Mouse (Mus musculus) cerebellum, postnatal 10 days (tissue): ENCODE data around the gene Spen.
"Not testable (repeated sequence)": the region's sequence is repeated elsewhere in the genome, so short reads cannot be mapped to it uniquely, and the experiment has no call there.

ENCODE experiments used
- DNase-seq, 2 experiments: peaks; one replicate each; pipeline ENCODE4 v3.0.0; 2021; ENCODE audit warnings: mixed read lengths in 2 of 2

The Spen gene

DNA sequence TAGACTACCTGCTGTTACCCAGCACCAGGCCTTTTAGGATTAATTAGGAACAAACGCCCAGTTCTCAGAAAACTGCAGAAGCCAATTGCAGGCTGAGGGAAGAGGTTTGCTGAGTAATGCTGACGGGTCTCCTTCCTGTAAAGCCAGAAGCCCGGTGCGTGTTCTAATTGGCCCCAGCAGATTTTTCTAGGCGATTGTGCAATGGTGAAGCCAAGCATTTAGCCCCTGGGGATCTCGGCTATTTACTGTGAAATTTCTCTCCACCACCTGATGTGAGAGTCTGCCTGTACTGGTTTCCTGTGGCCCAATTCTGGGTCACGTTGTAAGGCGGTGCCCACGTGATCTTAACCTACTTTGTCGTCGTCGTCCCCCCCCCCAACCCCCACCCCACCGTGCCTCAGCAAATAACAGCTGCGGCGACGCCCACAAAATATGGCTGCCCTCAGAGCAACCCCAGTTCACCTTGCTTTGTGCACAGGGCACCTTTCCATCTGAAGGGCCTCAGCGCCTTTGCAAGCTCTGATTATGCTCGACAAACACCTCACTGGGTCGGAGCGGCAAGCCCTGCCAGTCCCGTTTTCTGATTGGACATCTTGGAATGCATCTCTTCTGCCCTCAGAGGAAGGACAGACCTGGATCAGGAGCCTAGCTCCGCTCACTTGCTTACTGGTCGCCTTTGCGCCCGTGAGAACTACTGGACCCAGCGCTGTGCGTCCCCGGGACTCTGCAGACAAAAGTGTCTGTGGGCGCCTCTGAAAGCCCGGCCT lies 20.9 kb upstream of the Spen start:
- DNase-seq, result peak; percentile 78 to 83

- DNase-seq, result peak; percentile 28 to 30
Observed at GRCm38 (mm10) chr4:141558658-141559057, 20.3 kb upstream of the Spen start.

DNA sequence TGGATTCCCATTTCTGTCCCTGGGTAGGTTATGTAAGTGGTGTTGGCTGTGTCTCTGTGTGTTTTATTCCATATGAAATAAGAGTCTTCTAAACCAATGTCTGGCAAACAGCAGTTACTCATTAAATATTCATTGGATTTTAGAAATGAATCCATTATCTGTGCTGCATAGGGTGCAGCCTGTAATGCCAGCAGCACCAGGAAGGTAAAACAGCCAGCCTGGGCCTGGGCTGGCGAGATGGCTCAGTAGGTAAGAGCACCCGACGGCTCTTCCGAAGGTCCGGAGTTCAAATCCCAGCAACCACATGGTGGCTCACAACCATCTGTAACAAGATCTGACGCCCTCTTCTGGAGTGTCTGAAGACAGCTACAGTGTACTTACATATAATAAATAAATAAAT lies 17.8 kb upstream of the Spen start:
- not testable (repeated sequence) for DNase-seq

- not testable (repeated sequence) for DNase-seq
Observed at GRCm38 (mm10) chr4:141554255-141554865, 16.0 kb upstream of the Spen start.

- no peak for DNase-seq
Observed at GRCm38 (mm10) chr4:141552484-141552883, 14.1 kb upstream of the Spen start.

GRCm38 (mm10) chr4:141547299-141547698 lies 8.9 kb upstream of the Spen start:
- DNase-seq, result peak in 1 of 2 experiments; percentile 40

- peak; percentile 91 to 93 for DNase-seq
Observed at GRCm38 (mm10) chr4:141546334-141547200, 8.2 kb upstream of the Spen start.

GRCm38 (mm10) chr4:141545743-141546333 lies 7.4 kb upstream of the Spen start:
- DNase-seq, result peak; percentile 99 to 100

GRCm38 (mm10) chr4:141545071-141545742 lies 6.8 kb upstream of the Spen start:
- peak; percentile 84 to 85 for DNase-seq

- no peak for DNase-seq
Observed at GRCm38 (mm10) chr4:141544536-141544935, 6.1 kb upstream of the Spen start.

DNA sequence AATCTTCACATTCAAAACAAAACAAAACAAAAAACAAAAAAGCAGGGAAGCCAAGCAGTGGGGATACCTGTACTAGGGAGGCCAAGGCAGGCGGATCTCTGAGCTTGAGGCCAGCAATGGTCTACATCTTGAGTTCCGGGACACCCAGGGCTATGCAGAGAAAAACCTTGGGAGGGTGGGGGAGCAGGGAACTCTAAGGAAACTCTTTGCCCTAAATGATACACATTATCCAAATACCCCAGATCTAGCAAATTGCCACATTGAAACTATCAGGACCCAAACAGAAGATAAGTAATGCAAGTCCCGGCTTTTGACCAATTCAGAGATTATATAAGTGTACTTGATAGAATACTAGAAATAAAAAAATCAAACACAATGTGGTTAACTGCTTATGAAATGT lies 5.2 kb upstream of the Spen start:
- no peak for DNase-seq

DNA sequence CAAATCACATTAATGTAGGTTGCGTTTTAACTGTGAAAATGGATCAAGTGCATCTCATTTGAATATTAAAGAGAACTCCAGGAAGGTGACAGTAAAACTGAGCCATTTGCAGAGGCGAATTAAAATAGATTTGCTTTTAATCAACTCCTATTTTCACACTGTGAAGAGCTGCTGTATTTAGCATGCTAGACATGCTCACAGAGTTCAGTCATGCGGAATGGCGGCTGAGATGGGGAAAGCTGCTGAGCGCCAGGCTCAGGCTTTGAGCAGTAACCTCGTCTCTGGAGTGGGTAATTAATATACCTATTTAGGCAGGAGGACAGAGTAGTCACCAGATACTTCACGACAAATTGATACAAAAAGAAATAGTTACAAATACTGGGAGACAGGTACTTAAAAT lies 3.5 kb upstream of the Spen start:
- peak; percentile 81 to 82 for DNase-seq

DNA sequence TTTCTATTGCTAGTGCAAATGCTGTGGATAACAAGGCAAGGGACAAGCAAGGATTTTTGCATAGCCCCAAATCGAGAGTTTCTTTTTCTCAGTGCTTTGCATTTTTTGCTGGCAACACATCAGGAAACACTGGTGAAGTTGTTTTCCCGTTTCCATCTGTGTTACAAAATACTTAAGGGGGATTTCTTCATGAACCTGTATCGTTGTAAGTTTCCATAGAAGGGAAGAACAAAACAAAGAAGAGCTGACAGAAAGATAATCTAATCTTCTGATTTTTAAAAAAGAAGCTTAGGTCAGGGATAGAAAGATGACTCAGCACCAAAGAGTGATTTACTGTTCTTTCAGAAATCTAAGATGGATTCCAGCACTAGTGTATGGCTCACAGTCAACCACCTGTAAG lies 2.4 kb upstream of the Spen start:
- DNase-seq, result no peak

DNA sequence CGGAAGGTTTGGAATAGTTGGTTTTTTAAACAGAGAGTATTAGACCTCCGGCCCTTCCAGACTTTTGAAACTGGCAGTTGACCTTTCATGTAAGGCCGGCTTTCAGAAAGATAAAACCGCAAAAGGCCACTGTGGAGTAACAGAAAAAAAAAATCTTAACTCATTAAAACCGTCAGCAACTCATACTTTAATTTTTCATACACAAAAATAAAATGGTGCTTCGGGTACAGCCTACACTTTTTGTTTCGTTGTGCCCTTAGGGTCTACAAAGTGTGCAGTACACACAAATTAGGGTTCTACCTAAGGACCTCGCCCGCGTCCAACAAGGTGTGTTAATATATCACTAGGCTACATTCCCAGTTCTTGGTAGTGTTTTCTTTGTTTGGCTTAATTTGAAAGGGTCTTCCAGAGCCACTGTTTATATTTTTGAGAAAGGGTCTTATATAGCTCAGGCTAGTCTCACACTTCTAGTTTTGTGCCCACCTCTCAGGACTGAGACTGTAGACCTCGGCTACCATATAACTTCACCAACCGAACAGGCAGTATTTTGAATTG lies 893 bp upstream of the Spen start:
- DNase-seq, result no peak

DNA sequence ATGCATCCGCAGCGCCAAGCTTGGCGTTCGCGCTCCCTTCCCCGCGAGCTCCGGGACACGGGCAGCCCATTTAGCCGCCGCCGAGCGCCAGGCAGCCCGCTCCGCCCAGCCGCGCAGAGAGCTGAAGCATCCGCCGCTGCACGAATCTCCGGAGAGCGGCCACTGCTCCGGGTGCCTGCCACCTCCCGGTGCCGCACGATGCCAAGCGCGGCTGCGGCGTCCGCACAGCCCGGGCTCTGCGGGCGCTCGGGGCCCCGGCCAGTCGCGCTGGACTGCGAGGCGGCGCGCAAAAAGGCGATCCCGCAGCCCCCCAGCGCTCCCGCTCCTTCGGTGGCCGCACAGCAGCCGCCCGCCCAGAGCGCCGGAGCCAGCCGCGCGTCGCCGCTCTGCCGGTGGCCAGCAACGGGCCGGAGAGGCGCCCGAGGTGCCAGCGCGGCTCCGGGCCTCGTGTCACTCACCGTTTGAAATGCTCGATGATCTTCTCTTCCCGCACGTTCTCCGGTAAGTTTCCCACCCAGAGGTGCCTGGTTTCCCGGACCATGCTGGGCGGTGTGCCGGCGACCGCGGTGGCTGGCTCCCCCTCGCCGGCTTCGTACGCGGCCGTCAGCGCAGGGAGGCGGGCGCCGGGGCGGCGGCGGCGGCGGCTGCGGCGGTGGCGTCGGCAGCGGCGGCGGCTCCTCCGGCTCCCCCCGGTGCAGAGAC lies 540 bp downstream of the Spen start:
- peak; percentile 65 to 67 for DNase-seq

DNA sequence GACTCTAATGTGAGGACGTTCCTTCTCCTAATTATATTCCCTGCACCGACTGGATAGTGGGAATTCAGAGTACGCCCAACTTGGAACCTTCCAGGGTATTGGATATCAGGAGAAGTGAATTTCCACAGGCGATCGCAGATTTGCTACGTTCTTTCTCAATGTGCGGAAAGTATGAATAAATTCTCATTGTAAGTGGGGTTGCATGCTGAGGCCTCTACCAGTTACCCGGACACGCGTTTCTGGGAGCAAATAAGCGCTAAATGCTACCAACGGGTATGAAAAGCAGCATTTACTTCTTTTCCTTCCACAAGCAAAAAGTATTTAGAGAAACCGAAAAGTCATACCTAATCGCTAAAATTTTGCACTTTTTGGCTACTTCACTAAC lies 1.2 kb downstream of the Spen start:
- DNase-seq, result no peak

GRCm38 (mm10) chr4:141536291-141537225 lies 1.8 kb downstream of the Spen start:
- DNase-seq, result peak; percentile 86 to 88

DNA sequence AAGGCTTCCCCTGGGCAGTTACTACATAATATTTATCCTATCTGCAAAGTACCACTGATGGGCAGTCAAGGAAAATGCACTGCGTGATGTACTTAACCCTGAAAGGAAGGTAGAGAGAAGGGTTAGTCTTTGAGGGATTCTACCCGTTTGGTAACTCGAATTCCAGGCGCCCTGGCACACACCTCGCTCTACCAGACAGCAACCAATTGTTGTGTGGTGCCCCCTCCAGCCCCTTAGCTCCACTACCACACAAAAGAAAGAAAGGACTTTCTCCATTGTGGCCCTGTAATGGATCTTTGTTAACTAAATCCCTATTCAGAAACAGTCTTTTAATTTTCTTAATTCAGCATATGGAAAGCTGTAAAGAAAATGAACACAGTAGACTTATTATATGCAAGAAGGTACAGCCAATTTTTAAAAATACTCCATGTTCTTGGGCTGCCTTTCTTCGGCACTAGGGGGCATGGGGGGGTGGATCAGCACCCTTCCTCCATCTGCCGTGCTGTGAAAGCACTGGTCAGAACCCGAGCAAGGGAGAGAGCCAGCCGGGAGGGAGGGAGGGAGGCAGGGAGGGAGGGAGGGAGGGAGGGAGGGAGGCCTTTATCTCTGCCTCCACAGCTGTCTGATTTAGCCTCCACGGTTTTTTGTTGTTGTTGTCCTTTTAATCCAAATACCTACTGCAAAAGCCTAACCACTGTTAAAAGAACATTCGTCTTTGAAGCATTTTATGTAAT lies 3.3 kb downstream of the Spen start:
- DNase-seq, result peak; percentile 78 to 84

DNA sequence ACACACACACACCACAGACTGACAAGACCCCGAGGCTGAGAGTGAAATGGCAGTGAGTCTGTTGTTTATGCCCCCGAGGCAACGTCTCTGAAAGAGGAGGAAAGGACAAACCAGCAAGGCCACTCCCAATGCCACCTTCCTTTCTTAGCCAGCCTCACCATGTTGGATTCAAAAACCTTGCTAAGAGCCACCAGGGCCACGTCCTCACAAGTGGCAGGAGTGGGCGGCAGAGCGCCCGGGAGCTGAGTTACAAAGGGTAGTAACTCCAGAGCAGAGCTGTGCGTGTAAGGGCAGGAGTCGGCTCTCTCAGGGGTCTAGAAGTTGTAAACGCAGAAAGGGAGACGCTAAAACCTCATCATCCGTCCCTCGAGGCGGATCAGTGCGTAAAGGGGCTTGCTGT lies 7.4 kb downstream of the Spen start:
- no peak for DNase-seq

DNA sequence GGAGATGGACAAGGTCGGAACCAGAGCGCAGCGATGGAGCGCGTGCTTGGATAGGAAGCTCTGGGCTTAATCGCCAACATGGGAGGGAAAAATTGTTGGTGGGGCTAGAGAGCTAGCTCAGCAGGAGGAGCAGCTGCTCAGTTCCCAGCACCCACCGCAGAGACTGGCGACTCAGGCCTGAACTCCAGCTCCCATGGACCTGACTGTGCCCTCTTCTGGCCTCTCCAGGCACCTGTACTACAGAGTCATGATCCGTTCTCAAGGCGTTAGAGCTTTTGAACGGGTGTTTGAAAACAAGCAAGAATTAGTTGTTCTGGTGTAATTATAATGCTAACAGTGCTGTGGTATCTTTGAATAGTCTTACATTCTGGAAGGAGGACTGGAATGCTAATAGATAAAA lies 9.5 kb downstream of the Spen start:
- no peak for DNase-seq
